Mouse (Mus musculus) gastrocnemius, postnatal 4 days (tissue): ENCODE data around the gene Padi2. TPM values are rescaled to one million over a fixed set of nuclear protein-coding genes. Genes with fewer than 3 reads are reported as not detected.

Source experiments
- DNase-seq, 2 experiments: peaks; one replicate each; pipeline ENCODE4 v3.0.0; 2021 to 2022; ENCODE audit warnings: low spot score in 2 of 2, mixed read lengths in 2 of 2
- long read RNA-seq, 2 experiments: library from polyadenylated mRNA; stranded (forward); transcript quantifications; one replicate each; pipeline ENCODE4 v2.0.0; 2021
- total RNA-seq, 2 experiments: library from RNA; stranded (reverse); gene quantifications; 2 replicates each; pipeline ENCODE4 v1.2.3; 2021

Gene Padi2
- 10 to 100 TPM; 73.9 to 78.5 TPM for total RNA-seq
- long read RNA-seq, experiment 1, full-length matches to known transcripts = 25 of 40 reads
- long read RNA-seq, experiment 1, partial matches to known transcripts = 2 of 40 reads
- long read RNA-seq, experiment 1, other reads (novel, unspliced or antisense) = 13 of 40 reads
- long read RNA-seq, experiment 2, full-length matches to known transcripts = 51 of 87 reads
- long read RNA-seq, experiment 2, partial matches to known transcripts = 12 of 87 reads
- long read RNA-seq, experiment 2, other reads (novel, unspliced or antisense) = 24 of 87 reads

DNA sequence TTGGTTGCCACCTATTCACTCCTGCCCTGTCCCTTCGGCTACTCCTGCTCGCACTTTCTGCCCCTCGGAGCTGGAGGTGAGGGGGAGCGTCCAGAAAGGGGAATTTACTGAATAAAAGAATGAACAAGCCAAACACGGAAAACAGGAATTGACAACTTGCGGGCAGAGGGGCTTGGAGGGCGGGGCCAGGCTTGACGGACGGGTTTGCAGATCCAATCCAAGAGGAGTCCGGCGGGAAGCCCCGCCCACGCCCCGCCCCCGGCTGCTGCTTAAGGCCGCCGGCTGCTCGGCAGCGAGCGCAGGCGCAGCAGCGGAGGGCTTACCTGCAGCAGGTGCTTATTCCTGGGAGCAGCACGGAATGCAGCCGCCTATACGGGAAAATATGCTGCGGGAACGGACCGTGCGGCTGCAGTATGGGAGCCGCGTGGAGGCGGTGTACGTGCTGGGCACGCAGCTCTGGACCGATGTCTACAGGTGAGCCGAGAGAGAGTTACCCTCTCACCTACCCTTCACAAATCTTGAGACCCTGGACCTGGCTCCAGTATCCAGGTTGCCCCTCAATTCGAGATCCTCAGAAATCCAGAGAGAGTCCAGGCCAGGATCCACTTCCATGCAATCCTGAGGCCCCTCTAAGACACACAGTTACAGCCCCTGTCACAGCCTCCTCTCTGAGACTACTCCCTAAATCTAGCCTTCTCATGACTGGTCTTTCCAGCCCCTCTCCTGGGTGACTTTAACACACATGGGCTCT, at the start of gene Padi2:
Gene Padi2, plus strand, starts transcription at position 269 of the 751 bp plus-strand sequence.
- DNase-seq = peak in 1 of 2 experiments; percentile 43

- DNase-seq = no peak
These were observed 49.1 kb upstream of the Padi2 start for GRCm38 (mm10) chr4:140857041-140857440.

DNA sequence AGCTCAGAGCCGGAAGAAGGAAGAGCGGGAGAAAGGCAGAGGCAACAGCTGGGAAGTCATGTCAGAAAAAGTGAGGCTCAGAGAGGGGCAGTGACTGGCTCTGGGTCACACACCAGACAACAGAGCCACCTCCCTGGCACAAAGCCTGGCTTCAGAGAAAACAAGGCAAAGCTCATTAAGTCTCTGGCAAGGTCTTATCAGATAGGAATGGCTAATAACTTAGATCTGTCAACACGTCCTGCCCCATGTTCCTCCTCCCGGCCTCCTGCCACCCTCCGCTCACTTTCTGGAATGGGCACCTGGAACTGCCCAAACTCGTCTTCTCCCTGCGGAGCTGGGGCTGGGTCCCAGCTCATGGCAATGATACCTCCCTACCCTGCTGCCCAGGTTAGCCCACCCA, 48.3 kb upstream of the Padi2 start:
- DNase-seq = no peak

DNA sequence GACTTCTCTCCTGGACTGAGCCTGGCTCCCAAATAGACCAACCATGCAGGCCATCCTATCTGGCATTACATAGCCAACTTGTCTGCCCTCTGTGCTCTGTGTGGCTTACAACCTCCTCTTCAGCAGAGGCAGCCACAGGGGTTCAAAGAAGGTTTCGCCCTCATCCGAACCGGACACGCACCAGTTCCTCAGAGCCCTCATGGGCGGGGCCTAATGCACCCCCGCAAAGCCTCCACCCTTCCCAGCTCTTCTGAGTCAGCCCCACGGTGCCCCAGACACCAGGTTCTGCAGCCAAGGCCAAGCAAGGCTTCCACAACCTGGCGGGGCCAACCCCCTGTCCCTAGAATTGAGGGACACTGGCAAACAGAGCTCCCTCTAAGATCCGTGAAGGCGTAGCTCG, 46.9 kb upstream of the Padi2 start:
- no peak for DNase-seq

DNA sequence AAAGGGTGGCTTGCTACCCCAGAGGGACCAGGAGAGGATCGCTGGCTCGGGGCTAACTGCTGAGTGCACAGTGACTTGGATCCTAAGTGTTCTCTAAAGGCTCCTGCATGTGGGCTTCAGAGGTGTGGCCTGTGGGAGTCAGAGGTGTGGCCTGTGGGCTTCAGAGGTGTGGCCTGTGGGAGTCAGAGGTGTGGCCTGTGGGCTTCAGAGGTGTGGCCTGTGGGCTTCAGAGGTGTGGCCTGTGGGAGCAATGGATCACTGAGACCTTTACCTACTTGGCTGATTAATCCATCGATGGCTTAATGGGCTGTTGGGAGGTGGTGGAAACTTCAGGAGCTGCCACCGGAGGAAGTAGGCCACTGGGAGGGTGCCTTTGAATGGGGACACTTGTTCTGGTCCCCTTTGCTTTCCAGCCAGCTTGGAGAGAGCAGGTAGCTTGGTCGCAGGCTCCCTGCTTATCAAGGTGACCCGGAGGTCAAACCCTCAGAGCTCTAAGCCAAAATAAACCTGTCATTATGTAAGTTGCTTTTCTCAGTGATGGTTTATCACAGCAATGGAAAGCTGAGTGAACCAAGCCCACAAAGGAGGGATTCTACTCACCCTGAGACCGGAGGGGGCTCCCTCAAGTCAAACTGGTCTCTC, 45.9 kb upstream of the Padi2 start:
- no peak for DNase-seq

DNA sequence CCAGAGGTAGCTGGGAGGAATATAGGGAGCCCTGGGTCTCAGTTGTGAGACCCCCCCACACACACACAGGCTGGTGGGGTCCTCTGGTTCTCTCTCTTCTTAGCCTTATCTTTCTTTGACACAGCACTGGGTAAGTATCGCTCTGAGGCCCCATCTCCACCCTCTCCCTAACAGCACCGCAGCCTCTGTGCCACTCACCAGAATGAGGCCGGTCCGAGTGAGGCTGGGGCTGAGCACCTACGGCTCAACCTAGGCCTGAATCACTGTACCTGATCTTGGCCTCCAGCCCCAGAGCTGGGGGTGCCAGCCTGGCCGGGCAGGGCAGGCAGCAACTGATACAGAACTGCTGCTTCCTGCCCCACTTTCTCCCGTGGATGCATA, 45.4 kb upstream of the Padi2 start:
- no peak for DNase-seq

- no peak for DNase-seq
These were observed 44.0 kb upstream of the Padi2 start for GRCm38 (mm10) chr4:140862036-140862650.

DNA sequence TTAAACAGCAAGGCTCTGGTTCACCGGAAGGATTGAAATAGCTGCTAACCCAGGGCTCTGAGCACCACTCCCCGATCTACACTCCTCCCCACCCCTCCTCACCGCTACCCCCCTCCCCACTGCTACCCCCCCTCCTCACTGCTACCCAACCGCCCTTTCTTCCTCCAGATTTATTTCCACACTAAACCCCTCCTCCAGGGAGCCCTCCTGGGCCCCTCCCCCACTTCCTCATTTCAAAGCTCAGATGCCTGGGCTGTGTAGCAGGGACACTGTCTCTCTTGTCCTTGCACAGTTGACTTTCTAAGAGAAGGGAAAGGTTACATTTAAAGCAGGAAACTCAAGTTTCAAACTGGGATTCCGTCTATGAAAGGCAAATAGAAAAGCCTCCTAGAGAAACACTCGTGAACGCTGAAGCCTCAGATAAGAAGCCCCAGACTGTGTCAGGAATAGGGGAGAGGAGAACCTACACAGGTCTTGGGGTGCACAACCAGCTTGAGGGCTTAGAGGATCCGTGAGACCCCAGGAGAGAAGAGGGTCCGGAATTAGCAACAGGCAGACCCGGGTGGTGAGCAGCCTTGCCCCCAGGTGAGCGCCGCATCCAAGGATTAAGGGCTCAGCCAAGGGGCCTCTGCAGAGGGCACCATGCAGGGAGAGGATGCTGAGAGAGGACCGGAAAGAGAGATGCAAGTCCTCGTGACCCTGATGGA, 37.5 kb upstream of the Padi2 start:
- DNase-seq = no peak

- DNase-seq = no peak
These were observed 36.2 kb upstream of the Padi2 start for GRCm38 (mm10) chr4:140869945-140870344.

DNA sequence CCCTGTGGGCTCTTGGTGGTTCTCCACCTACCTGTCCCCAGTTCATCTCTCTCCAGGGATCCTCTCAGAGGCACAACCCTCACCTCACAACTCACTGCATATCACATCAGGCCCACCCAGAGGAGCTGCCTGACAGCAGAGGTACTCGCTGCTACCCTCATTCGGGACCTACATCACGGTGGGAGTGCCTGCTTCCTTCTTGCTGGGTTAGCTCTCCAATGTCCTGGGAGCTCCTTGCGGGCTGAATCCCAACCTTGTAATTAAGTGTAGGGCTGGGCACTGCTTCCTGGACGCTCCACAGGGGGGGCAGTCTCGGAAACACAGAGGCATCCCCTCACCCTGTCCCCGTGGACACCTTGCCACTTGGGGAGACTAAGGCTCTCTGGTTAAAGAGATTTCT, 35.3 kb upstream of the Padi2 start:
- no peak for DNase-seq

DNA sequence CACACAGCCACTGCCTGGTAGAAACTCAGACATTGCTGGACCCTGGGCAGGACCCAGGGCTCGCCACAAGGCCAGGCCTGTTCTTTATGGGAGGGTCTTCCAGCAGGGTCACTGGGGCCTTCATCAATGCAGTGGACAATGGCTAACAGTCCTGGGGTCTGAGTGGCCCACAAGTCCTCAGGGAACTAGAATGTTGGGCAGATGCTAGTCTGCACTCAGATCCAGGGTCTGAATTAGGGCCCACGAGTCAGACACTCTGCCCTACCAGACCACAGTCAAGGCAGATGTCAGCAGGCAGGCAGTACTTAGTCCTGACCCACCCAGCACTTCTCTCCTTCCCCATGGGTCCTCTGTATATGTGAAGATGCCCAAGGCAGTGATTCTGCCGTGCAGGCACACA, 34.8 kb upstream of the Padi2 start:
- DNase-seq = no peak

- no peak for DNase-seq
These were observed 34.1 kb upstream of the Padi2 start for GRCm38 (mm10) chr4:140871851-140872685.

- no peak for DNase-seq
These were observed 33.5 kb upstream of the Padi2 start for GRCm38 (mm10) chr4:140872686-140872992.

GRCm38 (mm10) chr4:140873011-140873410, 33.1 kb upstream of the Padi2 start:
- DNase-seq = peak in 1 of 2 experiments; percentile 12

- no peak for DNase-seq
These were observed 30.0 kb upstream of the Padi2 start for GRCm38 (mm10) chr4:140876161-140876560.

DNA sequence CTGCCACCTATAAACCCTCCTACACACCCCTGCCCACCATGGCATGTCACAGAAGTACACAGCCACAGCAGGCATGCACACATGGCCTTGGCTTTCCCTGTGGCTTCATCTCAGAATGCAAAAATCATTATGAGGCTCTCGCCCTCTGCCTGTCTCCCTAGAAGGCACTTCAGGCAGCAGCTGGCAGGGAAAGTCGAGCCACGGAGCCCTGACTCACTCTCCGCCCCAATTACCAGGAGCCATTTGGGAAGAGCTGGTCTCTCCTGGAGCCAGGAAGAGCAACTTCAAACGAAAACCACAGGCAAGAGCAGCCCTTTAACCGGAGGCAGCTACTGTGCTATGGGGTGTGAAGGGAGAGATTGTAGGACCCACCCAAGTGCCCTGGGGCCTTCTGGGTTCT, 29.5 kb upstream of the Padi2 start:
- no peak for DNase-seq

DNA sequence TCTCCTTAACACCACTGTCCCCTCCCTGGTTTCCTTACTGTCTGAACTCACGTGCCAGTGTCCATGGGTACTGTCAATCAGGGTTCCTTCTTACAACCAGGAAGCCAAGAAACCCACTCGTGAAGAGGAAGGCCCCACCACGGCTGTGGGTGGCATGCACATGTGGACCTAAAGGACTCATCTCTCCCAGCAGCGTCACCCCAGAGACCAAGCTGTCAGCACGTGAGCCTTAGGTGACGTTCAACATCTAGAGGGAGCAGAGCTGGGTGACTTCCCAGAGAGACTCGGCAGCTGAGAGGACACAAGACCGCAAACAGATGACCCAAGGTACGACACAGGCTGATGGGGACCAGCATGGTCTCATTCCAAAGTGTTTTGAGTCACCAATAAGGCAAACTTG, 28.7 kb upstream of the Padi2 start:
- no peak for DNase-seq

DNA sequence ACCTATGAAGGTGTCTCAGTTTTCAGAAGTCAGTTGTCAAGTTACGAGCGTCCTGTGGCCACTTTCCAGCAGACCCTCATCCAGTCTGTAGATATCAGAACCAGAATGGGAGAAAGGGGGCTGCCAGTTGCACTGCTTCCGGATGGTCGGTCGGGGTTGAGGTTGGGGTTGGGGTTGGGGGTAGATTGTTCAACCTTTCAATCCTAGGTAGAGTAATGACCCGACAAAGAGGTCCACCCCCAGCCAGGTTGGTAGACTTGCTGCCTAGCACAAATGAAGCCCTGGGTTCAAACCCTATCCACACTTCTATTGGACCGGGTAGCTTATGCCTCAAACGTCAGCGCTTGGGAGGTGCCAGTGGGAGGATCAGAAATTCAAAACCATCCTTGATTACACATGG, 27.5 kb upstream of the Padi2 start:
- no peak for DNase-seq

DNA sequence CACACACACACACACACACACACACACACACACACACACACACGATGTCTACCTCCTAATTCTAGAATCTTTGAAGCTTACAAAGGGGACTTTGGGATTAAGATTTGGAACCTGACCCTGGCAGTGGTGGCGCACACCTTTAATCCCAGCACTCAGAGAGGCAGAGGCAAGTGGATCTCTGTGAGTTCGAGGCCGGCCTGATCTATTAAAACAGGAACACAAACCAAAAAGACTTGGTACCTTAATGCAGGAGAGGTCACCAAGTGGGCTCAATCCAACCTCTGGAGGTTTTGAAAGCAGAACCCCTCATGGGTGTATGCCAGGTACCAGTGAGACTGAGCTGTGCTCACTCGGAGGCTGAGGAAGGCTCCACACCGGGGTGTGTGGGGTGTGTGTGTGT, 27.0 kb upstream of the Padi2 start:
- DNase-seq = no peak

DNA sequence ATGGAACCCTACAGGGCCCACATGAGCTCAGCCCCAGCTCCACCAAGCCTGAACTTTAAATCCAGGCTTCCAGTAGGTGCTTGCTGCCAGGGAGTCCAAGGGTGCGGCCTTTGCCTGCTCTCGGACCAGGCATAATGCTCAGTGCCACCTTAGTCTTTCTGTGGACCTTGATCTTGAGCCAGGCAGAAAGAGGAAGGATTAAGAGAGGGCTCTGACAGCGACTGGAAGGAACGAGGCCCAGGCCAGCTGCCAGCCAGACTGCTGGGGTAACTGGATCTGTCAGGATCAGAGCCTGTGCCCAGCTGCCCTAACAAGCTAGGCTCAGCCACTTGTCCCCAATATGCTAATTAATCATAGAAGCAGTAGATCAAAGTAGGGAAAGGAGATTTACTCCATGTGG, 26.4 kb upstream of the Padi2 start:
- peak in 1 of 2 experiments; percentile 61 for DNase-seq

GRCm38 (mm10) chr4:140880207-140880606, 25.9 kb upstream of the Padi2 start:
- no peak for DNase-seq
